Mouse (Mus musculus) liver, postnatal 0 days (tissue): ENCODE measurements around the gene Dmgdh.

Source experiments
- CTCF ChIP-seq: sonication (generic); IDR thresholded peaks from 2 replicates; pipeline ENCODE4 v1.5.1; 2016; ENCODE audit warnings: antibody characterized with exemption, low read depth
- EP300 ChIP-seq: IDR thresholded peaks from 2 replicates; pipeline ENCODE4 v1.6.1; 2016; ENCODE audit warnings: antibody characterized with exemption, low read depth, mild to moderate bottlenecking

DNA sequence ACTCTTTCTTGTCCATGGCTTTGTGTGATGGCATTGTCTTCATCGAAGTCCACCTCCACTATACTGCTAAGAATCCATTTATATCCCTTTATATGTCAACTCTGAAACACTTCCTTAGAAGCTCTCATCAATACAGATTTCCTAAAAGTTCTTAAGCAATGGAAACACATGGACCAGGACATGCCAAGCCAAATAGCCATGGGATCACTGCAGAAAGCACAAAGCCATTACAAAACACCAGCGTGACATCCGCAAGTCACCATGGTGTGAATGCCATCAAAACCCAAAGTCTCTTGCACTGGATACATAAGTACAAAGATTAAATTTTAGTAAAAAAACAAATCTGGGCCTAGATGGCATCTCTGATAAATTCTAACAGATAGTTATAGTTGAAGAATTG lies 15.3 kb downstream of the Dmgdh start:
- TF ChIP-seq CTCF (no peak), EP300 (no peak)
